In the genomic region with DNA sequence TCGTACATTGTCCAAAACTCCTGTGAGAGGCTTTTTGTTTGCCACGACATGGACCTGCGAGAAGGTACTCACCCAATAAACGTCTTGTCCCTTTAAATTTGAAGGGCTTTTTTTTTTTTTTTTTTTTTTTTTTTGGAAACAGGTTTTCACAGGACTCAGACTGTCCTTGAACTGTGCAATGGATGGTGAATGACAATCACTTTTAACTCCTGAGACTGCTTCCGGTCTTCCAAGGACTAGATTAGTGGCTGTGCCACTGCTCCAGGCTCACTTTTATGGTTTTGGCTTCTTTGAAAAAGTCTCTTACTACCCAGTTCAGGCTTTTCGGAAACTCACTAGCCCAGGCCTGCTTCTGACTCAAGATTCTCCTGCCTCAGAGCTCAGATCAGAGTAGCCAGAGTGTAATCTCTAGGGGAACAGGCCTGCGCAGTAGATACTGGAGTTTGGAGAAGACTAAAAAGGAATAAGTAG, we compare ENCODE assay signal across 8 mouse cellular contexts. TPM values are rescaled to one million over a fixed set of nuclear protein-coding genes. Genes with fewer than 3 reads are reported as not detected.
DNase-seq lines count a peak whose midpoint lies in the region; ATAC-seq and TF ChIP-seq lines count a peak whose summit lies in the region.

No protein-coding gene starts in this region.

- H3K9ac ChIP-seq in ES-Bruce4 (ENCODE audit: low read depth, poor library complexity, severe bottlenecking) = peak overlapping the region; percentile 54
- peak overlapping the region; percentile 77 for H3K9ac ChIP-seq in embryonic facial prominence, embryonic 14.5 days (ENCODE audit: low read depth, low read length)
- peak overlapping the region; percentile 77 for H3K9ac ChIP-seq in liver, embryonic 12.5 days

- no peaks in the 10 kb centered on the region for H3K27me3 ChIP-seq in ES-Bruce4 (ENCODE audit: control insufficient read depth, insufficient read depth, low read length, poor library complexity, severe bottlenecking)
- H3K27me3 ChIP-seq in embryonic facial prominence, embryonic 14.5 days (replicated peaks; ENCODE audit: control insufficient read depth, insufficient read depth, low read length) = no peaks in the 10 kb centered on the region
- H3K27me3 ChIP-seq in hindbrain, embryonic 10.5 days (ENCODE audit: insufficient read depth, poor library complexity, severe bottlenecking) = no peaks in the 10 kb centered on the region
- H3K27me3 ChIP-seq in liver, embryonic 12.5 days (replicated peaks) = no peaks in the 10 kb centered on the region
- no peaks in the 10 kb centered on the region for H3K27me3 ChIP-seq in small intestine, adult 2 months (ENCODE audit: control insufficient read depth, insufficient read depth, low read length)

- ATAC-seq in frontal cortex, adult (ENCODE audit: low TSS enrichment) = peak; percentile 39
- ATAC-seq in embryonic facial prominence, embryonic 14.5 days (ENCODE audit: low read depth) = peak; percentile 77
- ATAC-seq in liver, embryonic 12.5 days = peak; percentile 66

- no peaks in the 10 kb centered on the region for H3K9me3 ChIP-seq in ES-Bruce4 (replicated peaks; ENCODE audit: control insufficient read depth, insufficient read depth, low read length, poor library complexity, severe bottlenecking)
- H3K9me3 ChIP-seq in embryonic facial prominence, embryonic 14.5 days (ENCODE audit: control insufficient read depth, low read length) = no peaks in the 10 kb centered on the region
- no peaks in the 10 kb centered on the region for H3K9me3 ChIP-seq in hindbrain, embryonic 10.5 days
- no peaks in the 10 kb centered on the region for H3K9me3 ChIP-seq in liver, embryonic 12.5 days (replicated peaks)

- H3K36me3 ChIP-seq in ES-Bruce4 (ENCODE audit: control insufficient read depth, insufficient read depth, low read length, poor library complexity, severe bottlenecking) = peaks cover 15% of the 10 kb centered on the region
- 0 out of 2 replicates have a peak, but pooled peaks cover 7% of the 10 kb centered on the region for H3K36me3 ChIP-seq in embryonic facial prominence, embryonic 14.5 days (ENCODE audit: control insufficient read depth, insufficient read depth, low read length)
- H3K36me3 ChIP-seq in hindbrain, embryonic 10.5 days = peaks cover 23% of the 10 kb centered on the region
- H3K36me3 ChIP-seq in liver, embryonic 12.5 days = peaks cover 25% of the 10 kb centered on the region
- H3K36me3 ChIP-seq in small intestine, adult 2 months (ENCODE audit: control insufficient read depth, insufficient read depth, low read length) = 0 out of 2 replicates have a peak, but pooled peaks cover 5% of the 10 kb centered on the region

- peak overlapping the region; percentile 57 for H3K4me2 ChIP-seq in embryonic facial prominence, embryonic 14.5 days (ENCODE audit: low read depth, low read length)
- H3K4me2 ChIP-seq in liver, embryonic 12.5 days = peak overlapping the region; percentile 73

- DNase-seq in frontal cortex, adult 2 months (ENCODE audit: extremely low spot score in 1 of 2, low spot score in 1 of 2) = no peak
- DNase-seq in embryonic facial prominence, embryonic 14.5 days (ENCODE audit: low spot score) = no peak
- DNase-seq in hindbrain, embryonic 10.5 days (ENCODE audit: low spot score) = peak; percentile 26
- DNase-seq in testis, postnatal 14 days (ENCODE audit: low spot score) = no peak

- TF ChIP-seq POLR2A in ES-Bruce4 (IDR thresholded peaks at IDR 0.05; ENCODE audit: insufficient read depth, low read length) = no peak
- TF ChIP-seq POLR2A in small intestine, adult 2 months (IDR thresholded peaks at IDR 0.05; ENCODE audit: low read depth, low read length) = no peak

- peak overlapping the region; percentile 77 for H3K27ac ChIP-seq in ES-Bruce4 (ENCODE audit: insufficient read depth, low read length)
- peak overlapping the region; percentile 58; the same call in 1 of the 2 replicates for H3K27ac ChIP-seq in embryonic facial prominence, embryonic 14.5 days (replicated peaks; ENCODE audit: low read depth, low read length)
- peak overlapping the region; percentile 87 for H3K27ac ChIP-seq in hindbrain, embryonic 10.5 days
- peak overlapping the region; percentile 88 for H3K27ac ChIP-seq in liver, embryonic 12.5 days
- peak overlapping the region; percentile 10; the same call in 1 of the 2 replicates for H3K27ac ChIP-seq in small intestine, adult 2 months (ENCODE audit: insufficient read depth, low read depth, low read length)

- no peaks in the 10 kb centered on the region for H3K4me1 ChIP-seq in ES-Bruce4 (ENCODE audit: control insufficient read depth, insufficient read depth, low read length)
- peaks cover 9% of the 10 kb centered on the region; the same call in 1 of the 2 replicates for H3K4me1 ChIP-seq in embryonic facial prominence, embryonic 14.5 days (ENCODE audit: control insufficient read depth, insufficient read depth, low read length)
- H3K4me1 ChIP-seq in hindbrain, embryonic 10.5 days (replicated peaks) = peaks cover 10% of the 10 kb centered on the region
- peaks cover 15% of the 10 kb centered on the region for H3K4me1 ChIP-seq in liver, embryonic 12.5 days
- peaks cover 6% of the 10 kb centered on the region; the same call in 1 of the 2 replicates for H3K4me1 ChIP-seq in small intestine, adult 2 months (ENCODE audit: control insufficient read depth, insufficient read depth, insufficient read length, low read length)

- 18% methylated on average over 7 of the region's 7 CpGs for WGBS in embryonic facial prominence, embryonic 14.5 days
- WGBS in hindbrain, embryonic 10.5 days = 19% methylated on average over 7 of the region's 7 CpGs
- 14% methylated on average over 7 of the region's 7 CpGs for WGBS in liver, embryonic 12.5 days (ENCODE audit: insufficient replicate concordance)
- WGBS in small intestine, adult 2 months = 10% methylated on average over 7 of the region's 7 CpGs

- TF ChIP-seq EP300 in ES-Bruce4 (IDR thresholded peaks at IDR 0.05; ENCODE audit: insufficient read depth, low read depth, low read length) = no peak

- TF ChIP-seq CTCF in ES-Bruce4 (IDR thresholded peaks at IDR 0.05; ENCODE audit: low read depth, low read length) = no peak
- no peak for TF ChIP-seq CTCF in small intestine, adult 2 months (IDR thresholded peaks at IDR 0.05; ENCODE audit: extremely low read depth, insufficient read length, insufficient replicate concordance, low read depth, low read length)

- H3K4me3 ChIP-seq in ES-Bruce4 (ENCODE audit: low read depth, low read length) = peak overlapping the region; percentile 2; the same call in 1 of the 2 replicates
- peak overlapping the region; percentile 63 for H3K4me3 ChIP-seq in embryonic facial prominence, embryonic 14.5 days (ENCODE audit: low read depth, low read length)
- peak overlapping the region; percentile 63 for H3K4me3 ChIP-seq in hindbrain, embryonic 10.5 days
- H3K4me3 ChIP-seq in liver, embryonic 12.5 days = peak overlapping the region; percentile 69
- H3K4me3 ChIP-seq in small intestine, adult 2 months (ENCODE audit: low read depth, low read length) = peak overlapping the region; percentile 95

RNA-seq across cellular contexts. Expression of a gene that starts 0.4 kb away (rescaled TPM):
- 75.9 and 87.6 TPM in 2 replicates for polyA plus RNA-seq in frontal cortex, adult 2 months (2012; rRNA removed)
- 200 and 202 TPM in 2 replicates for polyA plus RNA-seq in ES-Bruce4 (2011; ENCODE audit: insufficient read depth, insufficient read length, low read depth, missing spikeins)
- 71.3 and 83.2 TPM in 2 replicates for polyA plus RNA-seq in embryonic facial prominence, embryonic 14.5 days (2014; fragmentation: Nextera tagmentation; extraction: Ambion mirVana)
- 115 and 124 TPM in 2 replicates for polyA plus RNA-seq in hindbrain, embryonic 10.5 days (2016; fragmentation: Nextera tagmentation; extraction: Ambion mirVana)
- 57.5 and 63.6 TPM in 2 replicates for polyA plus RNA-seq in liver, embryonic 12.5 days (2016; fragmentation: Nextera tagmentation; extraction: Ambion mirVana)
- 6.7 and 7.5 TPM in 2 replicates for polyA plus RNA-seq in small intestine, adult 2 months (2012; rRNA removed)

RNA-seq across cellular contexts. Expression of a gene that starts 7.1 kb away (rescaled TPM):
- 24.5 and 25.0 TPM in 2 replicates for polyA plus RNA-seq in frontal cortex, adult 2 months (2012; rRNA removed)
- polyA plus RNA-seq in ES-Bruce4 (2011; ENCODE audit: insufficient read depth, insufficient read length, low read depth, missing spikeins) = 50.7 and 51.1 TPM in 2 replicates
- polyA plus RNA-seq in embryonic facial prominence, embryonic 14.5 days (2014; fragmentation: Nextera tagmentation; extraction: Ambion mirVana) = 46.2 and 54.1 TPM in 2 replicates
- 53.5 and 54.6 TPM in 2 replicates for polyA plus RNA-seq in hindbrain, embryonic 10.5 days (2016; fragmentation: Nextera tagmentation; extraction: Ambion mirVana)
- polyA plus RNA-seq in liver, embryonic 12.5 days (2016; fragmentation: Nextera tagmentation; extraction: Ambion mirVana) = 31.6 and 32.3 TPM in 2 replicates
- polyA plus RNA-seq in small intestine, adult 2 months (2012; rRNA removed) = 0.71 and 2.3 TPM in 2 replicates

RNA-seq across cellular contexts. Expression of a gene that starts 47.6 kb away (rescaled TPM):
- 3.5 TPM in 2 replicates for polyA plus RNA-seq in frontal cortex, adult 2 months (2012; rRNA removed)
- not detected in 2 replicates for polyA plus RNA-seq in ES-Bruce4 (2011; ENCODE audit: insufficient read depth, insufficient read length, low read depth, missing spikeins)
- 32.3 and 32.7 TPM in 2 replicates for polyA plus RNA-seq in embryonic facial prominence, embryonic 14.5 days (2014; fragmentation: Nextera tagmentation; extraction: Ambion mirVana)
- polyA plus RNA-seq in hindbrain, embryonic 10.5 days (2016; fragmentation: Nextera tagmentation; extraction: Ambion mirVana) = 1.1 and 1.3 TPM in 2 replicates
- 0.29 and 0.42 TPM in 2 replicates for polyA plus RNA-seq in liver, embryonic 12.5 days (2016; fragmentation: Nextera tagmentation; extraction: Ambion mirVana)
- polyA plus RNA-seq in small intestine, adult 2 months (2012; rRNA removed) = 2.9 and 5.9 TPM in 2 replicates

Comparison
In these comparisons a context has a peak if more than half of its experiments do, and no peak if none do; other contexts are left out.
1. H3K27ac ChIP-seq: peak in every context shown above with its lines; median percentile 88 in liver, embryonic 12.5 days; 87 in hindbrain, embryonic 10.5 days; 77 in ES-Bruce4; 58 in embryonic facial prominence, embryonic 14.5 days; 10 in small intestine, adult 2 months.
2. H3K4me3 ChIP-seq: peak in every context shown above with its lines; median percentile 95 in small intestine, adult 2 months; 69 in liver, embryonic 12.5 days; 63 in embryonic facial prominence, embryonic 14.5 days; 63 in hindbrain, embryonic 10.5 days; 2 in ES-Bruce4.